Mouse (Mus musculus): ENCODE results near the gene Itpk1. TPM values are rescaled to one million over a fixed set of nuclear protein-coding genes. Genes with fewer than 3 reads are reported as not detected.

Gene Itpk1
- polyA plus RNA-seq, 1 experiment = 64.9 TPM

GRCm38 (mm10) chr12:102722966-102723365, 18.2 kb upstream of the Itpk1 start:
- Histone ChIP-seq H3K4me1 (ENCODE audit: control insufficient read depth, insufficient read depth, low read length) (no peaks in the 10 kb centered on the region), H3K27ac (ENCODE audit: insufficient read depth, low read length) (no peak overlapping the region), H3K4me3 (replicated peaks; ENCODE audit: insufficient read depth, low read depth, low read length) (no peak overlapping the region), H3K27me3 (ENCODE audit: control insufficient read depth, insufficient read depth, low read length) (no peaks in the 10 kb centered on the region)
- WGBS = 75% methylated on average over 8 of the region's 8 CpGs
- no peak for TF ChIP-seq POLR2A (IDR thresholded peaks at IDR 0.05; ENCODE audit: borderline replicate concordance, insufficient read depth, low read length)
- no peak for TF ChIP-seq CTCF (IDR thresholded peaks at IDR 0.05; ENCODE audit: borderline replicate concordance, insufficient read depth, low read depth, low read length)
- DNase-seq = no peak

- no peak overlapping the region for H3K27ac ChIP-seq (ENCODE audit: insufficient read depth, low read length)
- no peak overlapping the region for H3K4me3 ChIP-seq (replicated peaks; ENCODE audit: insufficient read depth, low read depth, low read length)
- WGBS = 46% methylated on average over 11 of the region's 11 CpGs
- no peaks in the 10 kb centered on the region for H3K4me1 ChIP-seq (ENCODE audit: control insufficient read depth, insufficient read depth, low read length)
- TF ChIP-seq POLR2A (IDR thresholded peaks at IDR 0.05; ENCODE audit: borderline replicate concordance, insufficient read depth, low read length) (no peak), CTCF (IDR thresholded peaks at IDR 0.05; ENCODE audit: borderline replicate concordance, insufficient read depth, low read depth, low read length) (no peak)
- no peak for DNase-seq
- no peaks in the 10 kb centered on the region for H3K27me3 ChIP-seq (ENCODE audit: control insufficient read depth, insufficient read depth, low read length)
These were observed 17.7 kb upstream of the Itpk1 start for GRCm38 (mm10) chr12:102722451-102722850.

GRCm38 (mm10) chr12:102719552-102720315, 15.0 kb upstream of the Itpk1 start:
- peak; percentile 57 to 63 for DNase-seq
- WGBS = 23% methylated on average over 13 of the region's 13 CpGs
- no peak overlapping the region for H3K4me3 ChIP-seq (replicated peaks; ENCODE audit: insufficient read depth, low read depth, low read length)
- TF ChIP-seq CTCF (IDR thresholded peaks at IDR 0.05; ENCODE audit: borderline replicate concordance, insufficient read depth, low read depth, low read length) = peak; percentile 79
- TF ChIP-seq POLR2A (IDR thresholded peaks at IDR 0.05; ENCODE audit: borderline replicate concordance, insufficient read depth, low read length) = no peak
- no peak overlapping the region for H3K27ac ChIP-seq (ENCODE audit: insufficient read depth, low read length)
- no peaks in the 10 kb centered on the region for H3K27me3 ChIP-seq (ENCODE audit: control insufficient read depth, insufficient read depth, low read length)
- H3K4me1 ChIP-seq (ENCODE audit: control insufficient read depth, insufficient read depth, low read length) = no peaks in the 10 kb centered on the region

- peaks cover 17% of the 10 kb centered on the region; the same call in 1 of the 2 replicates for H3K4me1 ChIP-seq (ENCODE audit: control insufficient read depth, insufficient read depth, low read length)
- no peak for TF ChIP-seq CTCF (IDR thresholded peaks at IDR 0.05; ENCODE audit: borderline replicate concordance, insufficient read depth, low read depth, low read length)
- TF ChIP-seq POLR2A (IDR thresholded peaks at IDR 0.05; ENCODE audit: borderline replicate concordance, insufficient read depth, low read length) = no peak
- no peaks in the 10 kb centered on the region for H3K27me3 ChIP-seq (ENCODE audit: control insufficient read depth, insufficient read depth, low read length)
- no peak overlapping the region for H3K4me3 ChIP-seq (replicated peaks; ENCODE audit: insufficient read depth, low read depth, low read length)
- 92% methylated on average over 10 of the region's 10 CpGs for whole genome bisulfite sequencing
- H3K27ac ChIP-seq (ENCODE audit: insufficient read depth, low read length) = no peak overlapping the region
- no peak for DNase-seq
These were observed 10.1 kb upstream of the Itpk1 start for GRCm38 (mm10) chr12:102714654-102715395.

- TF ChIP-seq POLR2A (IDR thresholded peaks at IDR 0.05; ENCODE audit: borderline replicate concordance, insufficient read depth, low read length) (no peak), CTCF (IDR thresholded peaks at IDR 0.05; ENCODE audit: borderline replicate concordance, insufficient read depth, low read depth, low read length) (no peak)
- Histone ChIP-seq H3K27ac (ENCODE audit: insufficient read depth, low read length) (no peak overlapping the region), H3K4me1 (ENCODE audit: control insufficient read depth, insufficient read depth, low read length) (peaks cover 17% of the 10 kb centered on the region; the same call in 1 of the 2 replicates), H3K27me3 (ENCODE audit: control insufficient read depth, insufficient read depth, low read length) (no peaks in the 10 kb centered on the region), H3K4me3 (replicated peaks; ENCODE audit: insufficient read depth, low read depth, low read length) (no peak overlapping the region)
- no peak for DNase-seq
- WGBS = 97% methylated on average over 2 of the region's 2 CpGs
These were observed 9.4 kb upstream of the Itpk1 start for GRCm38 (mm10) chr12:102714116-102714515.

GRCm38 (mm10) chr12:102713153-102713865, 8.6 kb upstream of the Itpk1 start:
- WGBS = 89% methylated on average over 20 of the region's 20 CpGs
- no peak for TF ChIP-seq CTCF (IDR thresholded peaks at IDR 0.05; ENCODE audit: borderline replicate concordance, insufficient read depth, low read depth, low read length)
- TF ChIP-seq POLR2A (IDR thresholded peaks at IDR 0.05; ENCODE audit: borderline replicate concordance, insufficient read depth, low read length) = no peak
- DNase-seq = no peak
- no peak overlapping the region for H3K4me3 ChIP-seq (replicated peaks; ENCODE audit: insufficient read depth, low read depth, low read length)
- H3K27me3 ChIP-seq (ENCODE audit: control insufficient read depth, insufficient read depth, low read length) = no peaks in the 10 kb centered on the region
- H3K4me1 ChIP-seq (ENCODE audit: control insufficient read depth, insufficient read depth, low read length) = peaks cover 17% of the 10 kb centered on the region; the same call in 1 of the 2 replicates
- no peak overlapping the region for H3K27ac ChIP-seq (ENCODE audit: insufficient read depth, low read length)

GRCm38 (mm10) chr12:102710851-102711375, 6.2 kb upstream of the Itpk1 start:
- peak overlapping the region; percentile 8; the same call in 1 of the 2 replicates for H3K27ac ChIP-seq (ENCODE audit: insufficient read depth, low read length)
- H3K4me1 ChIP-seq (ENCODE audit: control insufficient read depth, insufficient read depth, low read length) = peaks cover 17% of the 10 kb centered on the region; the same call in 1 of the 2 replicates
- no peaks in the 10 kb centered on the region for H3K27me3 ChIP-seq (ENCODE audit: control insufficient read depth, insufficient read depth, low read length)
- DNase-seq = peak; percentile 92 to 95
- H3K4me3 ChIP-seq (replicated peaks; ENCODE audit: insufficient read depth, low read depth, low read length) = no peak overlapping the region
- 15% methylated on average over 4 of the region's 4 CpGs for WGBS
- TF ChIP-seq CTCF (IDR thresholded peaks at IDR 0.05; ENCODE audit: borderline replicate concordance, insufficient read depth, low read depth, low read length) (no peak; the same call in 1 of the 2 replicates), POLR2A (IDR thresholded peaks at IDR 0.05; ENCODE audit: borderline replicate concordance, insufficient read depth, low read length) (no peak)

Data from cerebellum, adult 2 months (tissue).